Mouse (Mus musculus) left cerebral cortex, postnatal 14 days (tissue): ENCODE data around the gene Cmpk2. TPM values are rescaled to one million over a fixed set of nuclear protein-coding genes. Genes with fewer than 3 reads are reported as not detected.
"Not testable (repeated sequence)": the region's sequence is repeated elsewhere in the genome, so short reads cannot be mapped to it uniquely, and the experiment has no call there.

Experiments used
- DNase-seq, 2 experiments: peaks; one replicate each; pipeline ENCODE4 v3.0.0; 2021 to 2022; ENCODE audit warnings: low spot score in 2 of 2, mixed read lengths in 1 of 2
- intact Hi-C: fragments of 180-260 bp; cut with DNase I; formaldehyde crosslinking; loops from one replicate; pipeline ENCODE4 v1.15.1; 2025
- long read RNA-seq, 2 experiments: library from polyadenylated mRNA; stranded (forward); transcript quantifications; one replicate each; pipeline ENCODE4 v2.0.0; 2021
- total RNA-seq, 2 experiments: library from RNA; stranded (reverse); gene quantifications; 2 replicates each; pipeline ENCODE4 v1.2.3; 2021

Gene Cmpk2
- total RNA-seq = 10 to 100 TPM; 23.2 to 24.1 TPM
- long read RNA-seq, experiment 1, transcript Cmpk2-201 (5 exons, 3,200 nt) = major isoform, 27 of 33 reads
- long read RNA-seq, experiment 1, partial matches to known transcripts = 4 of 33 reads
- long read RNA-seq, experiment 1, other reads (novel, unspliced or antisense) = 1 of 33 reads
- long read RNA-seq, experiment 2, transcript Cmpk2-201 (5 exons, 3,200 nt) = major isoform, 26 of 31 reads
- long read RNA-seq, experiment 2, partial matches to known transcripts = 0 of 31 reads
- long read RNA-seq, experiment 2, other reads (novel, unspliced or antisense) = 5 of 31 reads

GRCm38 (mm10) chr12:26469098-26470041 is at the start of gene Cmpk2:
Gene Cmpk2 (plus strand): TSS chr12:26469204.
- intact Hi-C loops = no loop called here
- peak; percentile 91 for DNase-seq

- DNase-seq = peak; percentile 37 to 62
- intact Hi-C loops = no loop called here
Observed at GRCm38 (mm10) chr12:26424841-26425240, 44.2 kb upstream of the Cmpk2 start.

- intact Hi-C loops, DNase-seq: not testable (repeated sequence)
Observed at GRCm38 (mm10) chr12:26428771-26429170, 40.2 kb upstream of the Cmpk2 start.

GRCm38 (mm10) chr12:26436334-26436733 is 32.7 kb upstream of the Cmpk2 start:
- intact Hi-C loops = no loop called here

GRCm38 (mm10) chr12:26437950-26438349 is 31.1 kb upstream of the Cmpk2 start:
- intact Hi-C loops = no loop called here
- no peak for DNase-seq

More at GRCm38 (mm10) chr12:26436334-26436733, 32.7 kb upstream of the Cmpk2 start:
- DNase-seq = no peak

- intact Hi-C loops = no loop called here
- DNase-seq = no peak
Observed at GRCm38 (mm10) chr12:26439366-26439765, 29.6 kb upstream of the Cmpk2 start.

- intact Hi-C loops = no loop called here
- DNase-seq = peak; percentile 71 to 80
Observed at GRCm38 (mm10) chr12:26444054-26444453, 24.9 kb upstream of the Cmpk2 start.

- DNase-seq = no peak
- intact Hi-C loops = no loop called here
Observed at GRCm38 (mm10) chr12:26444511-26444910, 24.5 kb upstream of the Cmpk2 start.

- intact Hi-C loops = no loop called here
- DNase-seq = no peak
Observed at GRCm38 (mm10) chr12:26446377-26447045, 22.5 kb upstream of the Cmpk2 start.

- DNase-seq = no peak
- intact Hi-C loops = no loop called here
Observed at GRCm38 (mm10) chr12:26449483-26449882, 19.5 kb upstream of the Cmpk2 start.

- intact Hi-C loops = no loop called here
- no peak for DNase-seq
Observed at GRCm38 (mm10) chr12:26451150-26451549, 17.9 kb upstream of the Cmpk2 start.

GRCm38 (mm10) chr12:26452951-26453350 is 16.1 kb upstream of the Cmpk2 start:
- no peak for DNase-seq
- intact Hi-C loops = no loop called here

- DNase-seq = no peak
- intact Hi-C loops = no loop called here
Observed at GRCm38 (mm10) chr12:26454682-26455081, 14.3 kb upstream of the Cmpk2 start.

GRCm38 (mm10) chr12:26456028-26456698 is 12.8 kb upstream of the Cmpk2 start, which contains the start of gene Rsad2:
Gene Rsad2 (minus strand): TSS chr12:26456452.
- peak in 1 of 2 experiments; percentile 29 for DNase-seq
- intact Hi-C loops = no loop called here

GRCm38 (mm10) chr12:26460091-26460490 is 8.9 kb upstream of the Cmpk2 start:
- no peak for DNase-seq
- intact Hi-C loops = no loop called here

- intact Hi-C loops = no loop called here
- DNase-seq = no peak
Observed at GRCm38 (mm10) chr12:26465600-26465999, 3.4 kb upstream of the Cmpk2 start.

- intact Hi-C loops = no loop called here
- DNase-seq = no peak
Observed at GRCm38 (mm10) chr12:26470042-26470409, 1.0 kb downstream of the Cmpk2 start.

- intact Hi-C loops = no loop called here
Observed at GRCm38 (mm10) chr12:26471376-26471775, 2.4 kb downstream of the Cmpk2 start.

GRCm38 (mm10) chr12:26472770-26473481 is 3.9 kb downstream of the Cmpk2 start:
- no peak for DNase-seq
- intact Hi-C loops = no loop called here

More at GRCm38 (mm10) chr12:26471376-26471775, 2.4 kb downstream of the Cmpk2 start:
- no peak for DNase-seq
